Mouse (Mus musculus) liver, postnatal 0 days (tissue): ENCODE data around the gene Atp5d.

Source experiments
- CTCF ChIP-seq: sonication (generic); IDR thresholded peaks from 2 replicates; pipeline ENCODE4 v1.5.1; 2016; ENCODE audit warnings: antibody characterized with exemption, low read depth
- EP300 ChIP-seq: IDR thresholded peaks from 2 replicates; pipeline ENCODE4 v1.6.1; 2016; ENCODE audit warnings: antibody characterized with exemption, low read depth, mild to moderate bottlenecking

DNA sequence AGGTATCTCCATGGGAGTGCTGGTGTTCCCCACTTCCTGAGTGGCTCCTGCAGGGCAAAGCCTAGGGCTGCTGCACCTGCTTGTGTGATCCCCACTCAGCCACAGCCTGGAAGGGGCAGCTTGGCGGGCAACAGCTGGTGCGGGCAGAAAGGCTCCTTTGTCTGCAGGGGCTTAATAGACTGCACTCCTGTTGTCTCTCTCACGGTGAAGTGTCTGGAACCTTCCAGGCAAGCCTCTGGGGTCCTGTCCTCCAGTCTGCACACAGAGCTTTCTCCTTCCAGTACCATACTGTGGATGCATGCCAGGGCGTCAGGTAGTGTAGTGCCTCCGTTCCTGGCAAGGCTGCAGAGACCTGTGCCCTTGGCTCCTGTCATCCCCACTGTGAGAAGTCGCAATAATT, 19.9 kb upstream of the Atp5d start:
- TF ChIP-seq CTCF, result no peak
- no peak for TF ChIP-seq EP300
